Mouse (Mus musculus) left cerebral cortex, adult 2 months (tissue): ENCODE data around the gene Peli2. TPM values are rescaled to one million over a fixed set of nuclear protein-coding genes. Genes with fewer than 3 reads are reported as not detected.

Experiments
- DNase-seq, 2 experiments: peaks; one replicate each; pipeline ENCODE4 v3.0.0; 2021 to 2022; ENCODE audit warnings: low spot score in 2 of 2, mixed read lengths in 1 of 2; ENCODE audit errors: extremely low spot score in 1 of 2
- H3K27ac ChIP-seq: fragments of 200-600 bp; 2 replicates; pipeline ENCODE4 v1.8.1; 2022
- H3K4me3 ChIP-seq: fragments of 200-600 bp; 2 replicates; pipeline ENCODE4 v1.8.1; 2022
- CTCF ChIP-seq: fragments of 200-600 bp; IDR thresholded peaks from 2 replicates; pipeline ENCODE4 v1.8.1; 2022; ENCODE audit warnings: antibody characterized with exemption, mild to moderate bottlenecking, moderate library complexity
- intact Hi-C: fragments of 180-260 bp; cut with DNase I; formaldehyde crosslinking; loops from one replicate; pipeline ENCODE4 v1.15.1; 2025
- total RNA-seq, 2 experiments: library from RNA; stranded (reverse); gene quantifications; 2 replicates each; pipeline ENCODE4 v1.2.3; 2021

Peli2 gene
- total RNA-seq, 2 experiments from 2014 or later = 19.3 to 23.1 TPM

- no peak for DNase-seq
- Histone ChIP-seq H3K4me3 (no peak overlapping the region), H3K27ac (no peak overlapping the region)
- no peak for TF ChIP-seq CTCF
- intact Hi-C loops = no loop called here
Observed at GRCm38 (mm10) chr14:48200788-48201187, 80.2 kb downstream of the Peli2 start.

GRCm38 (mm10) chr14:48201403-48201802 lies 80.8 kb downstream of the Peli2 start:
- intact Hi-C loops = no loop called here

GRCm38 (mm10) chr14:48202096-48203036 lies 81.7 kb downstream of the Peli2 start:
- Histone ChIP-seq H3K4me3 (no peak overlapping the region), H3K27ac (no peak overlapping the region)
- DNase-seq = no peak
- TF ChIP-seq CTCF = no peak; the same call in 1 of the 2 replicates
- intact Hi-C loops = no loop called here

More at GRCm38 (mm10) chr14:48201403-48201802, 80.8 kb downstream of the Peli2 start:
- no peak overlapping the region for H3K27ac ChIP-seq
- no peak for DNase-seq
- H3K4me3 ChIP-seq = no peak overlapping the region
- no peak for TF ChIP-seq CTCF

- intact Hi-C loops = no loop called here
- no peak overlapping the region for H3K4me3 ChIP-seq
- no peak for TF ChIP-seq CTCF
- no peak overlapping the region for H3K27ac ChIP-seq
- no peak for DNase-seq
Observed at GRCm38 (mm10) chr14:48205044-48205443, 84.4 kb downstream of the Peli2 start.

- DNase-seq = no peak
- intact Hi-C loops = no loop called here
- Histone ChIP-seq H3K27ac (no peak overlapping the region), H3K4me3 (no peak overlapping the region)
- TF ChIP-seq CTCF = no peak
Observed at GRCm38 (mm10) chr14:48205635-48206034, 85.0 kb downstream of the Peli2 start.

- Histone ChIP-seq H3K27ac (peak overlapping the region; percentile 2), H3K4me3 (0 out of 2 replicates have a peak overlapping the region, but pooled peaks have one; percentile 14)
- intact Hi-C loops = loop anchor here (1.0 kb wide), 1 partner anchor 18 kb away; no protein-coding TSS in a partner anchor
Observed at GRCm38 (mm10) chr14:48207119-48207518, 86.5 kb downstream of the Peli2 start.

GRCm38 (mm10) chr14:48207746-48208640 lies 87.4 kb downstream of the Peli2 start:
- Histone ChIP-seq H3K27ac (no peak overlapping the region; the same call in 1 of the 2 replicates), H3K4me3 (no peak overlapping the region)
- TF ChIP-seq CTCF = no peak
- DNase-seq = no peak
- intact Hi-C loops = loop anchor here (1.0 kb wide), 1 partner anchor 19 kb away; no protein-coding TSS in a partner anchor

More at GRCm38 (mm10) chr14:48207119-48207518, 86.5 kb downstream of the Peli2 start:
- TF ChIP-seq CTCF = no peak
- peak; percentile 41 to 56 for DNase-seq

- DNase-seq = no peak
- intact Hi-C loops = no loop called here
- Histone ChIP-seq H3K27ac (no peak overlapping the region), H3K4me3 (no peak overlapping the region)
- TF ChIP-seq CTCF = no peak
Observed at GRCm38 (mm10) chr14:48209436-48209835, 88.8 kb downstream of the Peli2 start.

- intact Hi-C loops = no loop called here
- TF ChIP-seq CTCF = no peak
- H3K4me3 ChIP-seq = no peak overlapping the region
- no peak for DNase-seq
- H3K27ac ChIP-seq = no peak overlapping the region
Observed at GRCm38 (mm10) chr14:48210089-48210488, 89.5 kb downstream of the Peli2 start.

GRCm38 (mm10) chr14:48211526-48211925 lies 90.9 kb downstream of the Peli2 start:
- no peak for TF ChIP-seq CTCF
- H3K4me3 ChIP-seq = no peak overlapping the region
- intact Hi-C loops = no loop called here
- H3K27ac ChIP-seq = no peak overlapping the region
- no peak for DNase-seq

GRCm38 (mm10) chr14:48212839-48213238 lies 92.2 kb downstream of the Peli2 start:
- H3K27ac ChIP-seq = no peak overlapping the region
- intact Hi-C loops = no loop called here

More at GRCm38 (mm10) chr14:48212839-48213238, 92.2 kb downstream of the Peli2 start:
- H3K4me3 ChIP-seq = no peak overlapping the region
- no peak for DNase-seq
- TF ChIP-seq CTCF = no peak
